Mouse (Mus musculus): Measurements from ENCODE around the gene Surf1.

Surf1 gene

DNA sequence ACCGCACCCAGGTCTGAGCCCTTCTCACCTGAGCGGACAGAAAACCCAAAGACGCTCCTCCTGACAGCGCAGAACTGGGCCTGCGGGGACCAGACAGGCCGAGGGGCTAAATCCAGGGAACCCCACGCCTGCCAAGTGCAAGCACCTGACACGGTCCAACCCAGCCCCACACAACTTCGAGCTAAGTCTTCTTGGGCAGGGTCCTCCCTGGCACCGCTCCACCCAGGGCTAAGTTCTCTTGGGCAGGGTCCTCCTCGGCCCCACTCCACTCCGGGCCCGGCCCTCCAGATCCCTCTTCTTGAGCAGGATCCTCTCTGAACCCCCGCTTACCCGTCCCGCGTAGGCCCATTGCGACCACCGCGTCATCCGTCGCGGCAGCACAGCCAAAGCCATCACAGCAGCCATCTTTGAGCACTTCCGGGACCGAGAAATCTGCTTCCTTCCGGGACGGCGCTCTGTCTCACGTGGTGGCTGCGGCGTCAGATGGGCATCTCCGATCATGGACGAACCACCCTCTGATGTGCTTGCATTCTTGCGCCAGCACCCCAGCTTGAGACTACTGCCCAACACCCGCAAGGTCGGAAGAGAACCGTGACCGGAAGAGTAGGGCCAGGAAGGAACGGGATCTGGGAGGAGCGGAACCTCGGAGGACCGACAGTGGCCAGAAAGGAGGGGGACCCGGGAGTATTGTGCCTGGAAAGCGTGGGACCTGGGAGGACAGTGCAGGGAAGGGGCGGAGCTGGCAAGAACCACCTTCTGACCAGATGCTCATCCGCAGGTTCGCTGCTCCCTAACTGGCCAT lies at the start of gene Surf1, which contains the start of gene Surf2:
Surf1 (minus strand) TSS at position 604 of the 802 bp plus-strand sequence.
Surf2 (plus strand) TSS at position 441 of the 802 bp plus-strand sequence.
- in situ Hi-C loops (cut with MboI, MseI) = loop anchor here in 1 of 2 experiments (5.0 to 25.0 kb wide), 3 partner anchors 106 to 1704 kb away; partner anchors contain the start of genes Fam166a, Nelfb, Stpg3 and Tubb4b

DNA sequence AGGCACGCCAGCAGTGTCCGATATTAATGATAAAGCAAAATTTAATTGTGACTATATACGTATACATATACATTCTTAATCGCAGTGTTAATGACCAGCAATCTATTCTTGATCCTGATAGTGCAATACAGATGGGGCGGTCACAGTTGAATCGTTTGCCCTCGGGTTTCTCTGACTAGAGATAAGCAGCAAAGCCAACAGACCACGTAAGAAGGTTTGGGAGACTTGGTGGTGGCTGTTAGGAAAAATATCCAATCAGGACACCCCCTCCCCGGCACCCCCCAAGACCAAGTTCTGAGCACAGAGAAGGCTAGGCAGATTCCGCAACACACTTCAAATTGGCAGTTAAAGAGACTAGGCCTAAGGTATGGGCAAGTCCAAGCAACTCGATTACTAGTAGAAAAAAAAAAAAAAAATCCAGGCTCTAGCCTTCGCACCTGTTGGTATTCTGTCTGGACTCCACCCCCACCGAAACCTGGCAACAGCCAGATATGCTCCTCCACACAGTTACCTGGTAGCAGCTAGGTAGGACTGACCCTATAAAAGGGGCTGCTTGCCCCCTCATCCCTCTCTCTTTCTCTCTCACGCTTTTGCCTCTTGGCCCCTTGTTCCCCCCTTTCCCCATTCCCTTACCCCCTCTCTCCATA lies 48.5 kb upstream of the Surf1 start:
- in situ Hi-C loops (cut with MboI, MseI) = loop anchor here in 1 of 2 experiments (5.0 kb wide), 1 partner anchor 63 kb away; the partner anchor contains the start of gene Surf6

DNA sequence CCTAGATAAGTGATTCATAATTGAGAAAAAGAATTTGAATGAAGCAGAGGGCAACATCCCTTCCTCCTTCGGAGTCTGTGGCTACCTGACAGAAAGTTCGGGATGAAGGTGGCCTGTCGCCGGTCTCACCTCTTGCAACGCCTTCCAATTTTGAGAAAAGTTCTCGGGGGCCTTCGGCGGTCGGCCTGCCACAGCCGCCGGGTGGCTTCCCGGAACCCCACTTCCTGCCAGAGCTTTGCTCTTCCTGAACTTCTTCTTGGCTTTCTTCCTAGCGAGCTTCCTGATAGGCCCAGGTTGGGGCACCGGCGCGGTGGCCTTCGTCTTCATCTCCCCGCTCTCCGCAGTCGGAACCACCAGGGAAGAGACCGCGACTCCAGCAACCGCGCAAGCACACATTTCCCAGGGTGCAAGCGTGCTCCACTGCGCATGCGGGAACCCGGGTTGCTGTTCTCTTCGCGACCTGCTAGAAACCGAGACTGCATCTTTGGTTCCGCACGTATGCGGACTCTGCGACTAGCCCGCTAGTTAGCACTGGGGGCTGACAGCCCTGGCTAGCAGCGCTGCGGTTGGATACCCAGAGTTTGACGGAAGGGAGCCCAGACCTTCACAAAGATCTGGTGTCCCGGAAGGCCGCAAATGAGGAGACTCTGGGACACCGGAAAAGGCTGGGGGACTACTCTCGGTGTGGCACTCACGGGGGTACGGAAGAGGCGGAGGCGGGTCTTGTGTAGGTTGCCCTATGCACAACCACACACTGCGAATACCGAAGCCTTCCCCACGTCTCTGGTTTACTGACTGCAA lies 47.8 kb upstream of the Surf1 start, which contains the start of gene Rexo4:
Rexo4 (minus strand) TSS at position 464 of the 801 bp plus-strand sequence.
- in situ Hi-C loops (cut with MboI, MseI) = loop anchor here in 1 of 2 experiments (5.0 kb wide), 1 partner anchor 62 kb away; the partner anchor contains the start of gene Surf6

DNA sequence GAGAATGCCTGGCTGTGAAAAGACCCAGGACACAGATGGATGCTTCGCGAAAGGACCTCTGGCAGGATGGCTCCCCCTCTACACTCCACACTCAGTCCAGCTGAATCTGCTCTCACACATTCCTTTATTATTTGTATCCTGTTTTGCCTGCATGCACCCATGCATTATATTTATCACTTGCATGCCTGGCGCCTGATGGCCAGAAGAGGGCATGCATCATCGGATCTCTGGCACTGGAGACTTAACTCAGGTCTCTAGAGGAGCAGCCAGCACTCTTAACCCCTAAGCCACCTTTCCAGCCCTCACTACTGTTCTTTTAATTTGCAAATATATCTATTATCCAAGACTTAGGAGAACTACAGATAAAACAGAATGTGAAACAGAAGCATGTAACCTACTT lies 44.4 kb upstream of the Surf1 start:
- in situ Hi-C loops (cut with MboI, MseI) = loop anchor here in 1 of 2 experiments (5.0 kb wide), 1 partner anchor 58 kb away; the partner anchor contains the start of gene Surf6

DNA sequence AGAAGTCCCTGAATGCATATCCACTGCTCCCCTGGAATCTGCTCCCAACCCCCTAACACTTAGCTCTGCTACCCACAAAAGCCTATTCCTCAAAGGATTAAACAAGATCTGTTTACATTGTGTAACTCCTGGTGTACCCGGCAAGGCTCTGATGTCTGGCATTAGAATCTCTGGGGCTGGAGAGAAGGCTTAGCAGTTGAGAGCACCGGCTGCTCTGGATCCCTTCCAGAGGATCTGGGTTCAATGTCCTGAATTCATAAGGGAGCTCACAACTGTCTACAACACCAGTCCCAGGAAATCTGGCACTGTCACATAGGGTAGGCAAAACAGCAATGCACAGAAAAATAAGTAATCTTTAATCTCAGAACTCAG lies 41.1 kb upstream of the Surf1 start:
- in situ Hi-C loops (cut with MboI, MseI) = loop anchor here in 1 of 2 experiments (5.0 kb wide), 1 partner anchor 50 kb away; the partner anchor contains the start of gene Cacfd1

DNA sequence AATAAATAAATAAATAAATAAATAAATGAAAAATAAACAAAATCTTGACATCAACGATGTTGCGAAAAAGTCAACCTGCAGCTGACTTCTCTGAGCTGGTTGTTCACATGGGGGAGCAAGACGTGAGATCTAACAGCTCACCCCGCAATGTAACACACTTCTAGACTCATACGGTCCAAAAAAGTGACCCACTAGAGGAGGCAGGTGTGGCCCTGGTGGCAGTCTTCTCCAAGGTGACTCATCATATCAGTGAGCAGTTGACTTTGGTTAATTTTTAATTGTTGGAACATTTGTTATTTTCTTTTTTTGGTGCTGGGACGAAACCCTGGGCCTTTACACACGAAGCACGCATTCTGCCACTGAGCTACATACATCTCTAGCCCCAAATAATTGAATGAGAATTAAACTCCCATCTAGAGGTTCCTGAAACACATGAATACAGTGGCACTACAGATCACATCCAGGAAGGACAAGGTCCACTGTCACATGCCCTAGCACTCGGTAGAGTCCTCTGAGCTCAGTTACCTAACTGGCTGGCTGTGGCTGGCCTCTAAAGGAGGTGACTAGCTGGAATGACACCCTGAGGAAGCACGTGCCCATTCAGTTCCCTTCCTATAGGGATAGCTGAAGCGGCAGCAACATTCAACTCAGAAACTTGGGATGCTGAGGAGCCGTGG lies 40.6 kb upstream of the Surf1 start:
- in situ Hi-C loops (cut with MboI, MseI) = loop anchor here in 1 of 2 experiments (5.0 kb wide), 1 partner anchor 50 kb away; the partner anchor contains the start of gene Cacfd1

DNA sequence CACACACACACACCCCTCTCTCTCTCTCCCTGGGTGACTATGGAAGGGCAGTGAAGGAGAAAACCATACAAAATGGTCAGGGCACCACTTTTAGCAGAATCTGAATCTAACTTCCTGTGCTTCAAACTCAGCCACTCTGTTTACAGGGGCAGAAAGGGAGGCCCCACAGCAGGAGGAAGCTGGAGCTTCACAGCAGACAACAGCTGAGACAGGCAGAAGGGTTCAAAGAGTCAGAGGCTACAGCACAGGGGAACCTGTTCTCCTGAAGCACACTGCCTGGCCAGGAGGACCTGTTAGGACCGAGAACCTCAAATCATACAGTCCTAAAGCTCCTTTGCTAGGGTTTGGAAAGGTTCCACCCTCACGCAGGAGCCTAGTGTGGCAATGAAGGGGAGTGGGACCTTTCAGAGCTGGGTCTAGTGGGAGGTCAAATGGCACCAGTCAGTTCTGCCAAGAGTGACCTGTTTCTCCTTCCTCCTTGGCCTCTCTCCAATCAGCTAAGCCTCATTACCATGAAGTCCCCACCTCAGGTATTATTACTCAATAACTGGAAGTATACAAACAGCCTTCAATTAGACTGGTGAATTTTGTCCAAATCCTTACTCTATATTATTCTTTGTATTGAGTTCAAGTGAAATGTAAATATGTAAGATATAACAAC lies 38.5 kb upstream of the Surf1 start:
- in situ Hi-C loops (cut with MboI, MseI) = loop anchor here in 1 of 2 experiments (5.0 kb wide), 1 partner anchor 52 kb away; the partner anchor contains the start of gene Cacfd1

DNA sequence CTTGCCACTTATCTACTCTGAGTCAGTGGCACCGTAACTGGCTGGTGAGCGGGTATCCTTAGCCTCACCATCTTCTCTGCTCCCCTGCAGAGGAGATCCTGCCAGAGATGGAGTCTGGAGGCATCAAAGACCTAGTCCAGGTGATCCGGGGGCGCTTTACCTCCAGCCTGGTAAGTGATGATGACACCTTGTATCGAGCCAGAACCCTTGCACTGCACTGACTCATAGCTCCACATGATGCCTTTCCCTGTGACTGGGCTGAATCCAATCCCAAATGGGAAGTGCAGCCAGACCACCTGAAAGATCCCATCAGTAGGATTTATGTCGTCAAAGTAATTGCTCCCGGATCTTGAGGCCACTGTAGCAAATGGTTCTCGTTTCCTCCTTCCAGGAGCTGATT lies 36.5 kb upstream of the Surf1 start:
- in situ Hi-C loops (cut with MboI, MseI) = no loop called here

DNA sequence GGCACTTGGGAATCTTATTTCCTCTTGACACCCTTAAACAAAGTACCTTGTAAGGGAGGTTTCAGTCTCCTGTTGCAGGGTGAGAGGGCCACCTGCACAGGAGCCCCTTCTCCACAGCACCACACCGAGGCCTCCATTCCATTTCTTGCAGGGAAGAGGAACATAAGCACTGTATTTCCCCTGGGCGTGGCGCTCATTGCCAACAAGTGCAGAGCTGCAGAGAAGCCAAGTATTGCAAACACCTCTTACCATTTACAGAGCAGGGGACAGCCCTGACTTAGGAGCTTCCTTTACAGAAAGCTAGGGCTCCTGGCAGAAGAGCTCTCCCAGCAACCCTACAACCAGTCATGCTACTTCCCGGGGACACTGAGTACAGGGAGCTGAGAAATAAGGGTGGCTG lies 35.9 kb upstream of the Surf1 start:
- in situ Hi-C loops (cut with MboI, MseI) = no loop called here

DNA sequence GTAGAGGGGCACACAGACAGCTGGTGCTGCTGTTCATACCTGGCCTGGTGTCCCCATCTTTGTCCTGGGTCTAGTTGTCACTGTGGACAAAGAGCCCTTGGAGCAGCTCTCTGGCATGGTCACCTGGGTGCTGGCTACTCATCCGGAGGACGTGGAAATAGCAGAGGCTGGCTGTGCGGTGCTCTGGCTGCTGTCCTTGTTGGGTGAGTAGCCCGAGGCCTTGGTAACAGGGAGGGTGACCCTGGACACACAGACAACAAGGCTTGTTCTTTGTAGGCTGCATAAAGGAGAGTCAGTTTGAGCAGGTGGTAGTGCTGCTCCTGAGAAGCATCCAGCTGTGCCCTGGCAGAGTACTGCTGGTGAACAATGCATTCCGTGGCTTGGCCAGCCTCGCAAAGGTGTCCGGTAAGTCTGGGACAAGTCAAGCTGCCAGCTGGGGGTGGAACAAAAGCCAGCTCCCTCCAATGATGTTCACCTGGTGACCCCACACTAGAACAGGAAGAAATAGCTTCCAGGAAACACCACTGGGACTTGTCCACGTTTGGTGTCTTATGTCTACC lies 35.1 kb upstream of the Surf1 start:
- in situ Hi-C loops (cut with MboI, MseI) = no loop called here

DNA sequence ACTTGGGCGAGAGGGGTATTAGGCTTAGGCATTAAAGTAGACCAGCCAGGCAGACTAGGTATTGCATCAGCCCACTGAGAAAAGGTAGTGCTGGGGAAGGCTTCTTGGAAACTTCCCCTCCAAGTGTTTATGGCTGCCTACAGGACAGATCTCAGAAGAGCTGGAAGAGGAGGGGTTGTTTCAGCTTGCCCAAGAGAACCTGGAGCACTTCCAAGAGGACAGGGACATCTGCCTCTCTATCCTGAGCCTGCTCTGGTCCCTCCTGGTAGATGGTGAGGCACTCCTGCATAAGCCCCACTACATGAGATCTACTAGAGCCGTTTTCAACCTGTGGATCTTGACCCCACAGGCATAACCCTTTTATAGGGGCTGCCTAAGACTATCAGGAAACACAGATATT lies 34.1 kb upstream of the Surf1 start:
- in situ Hi-C loops (cut with MboI, MseI) = no loop called here

DNA sequence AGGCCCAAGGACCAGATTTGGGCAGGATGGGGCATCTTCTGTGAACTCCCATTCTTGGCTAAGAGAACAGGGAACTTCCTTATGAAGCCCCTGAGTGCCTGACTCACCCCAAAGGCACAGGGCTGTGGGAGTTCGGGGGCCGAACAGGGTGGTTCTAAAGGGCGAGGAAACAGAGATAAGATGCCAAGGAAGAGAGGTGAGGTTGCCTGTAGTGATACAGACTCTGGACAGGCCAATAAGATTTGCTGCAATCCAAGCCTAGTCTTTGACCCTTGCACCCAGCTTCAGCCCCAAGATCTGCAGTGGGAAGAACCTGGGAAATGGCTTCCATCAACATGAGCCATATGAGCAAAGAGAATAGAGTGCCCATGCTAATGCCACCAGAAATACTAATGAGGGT lies 26.9 kb upstream of the Surf1 start:
- in situ Hi-C loops (cut with MboI, MseI) = no loop called here

DNA sequence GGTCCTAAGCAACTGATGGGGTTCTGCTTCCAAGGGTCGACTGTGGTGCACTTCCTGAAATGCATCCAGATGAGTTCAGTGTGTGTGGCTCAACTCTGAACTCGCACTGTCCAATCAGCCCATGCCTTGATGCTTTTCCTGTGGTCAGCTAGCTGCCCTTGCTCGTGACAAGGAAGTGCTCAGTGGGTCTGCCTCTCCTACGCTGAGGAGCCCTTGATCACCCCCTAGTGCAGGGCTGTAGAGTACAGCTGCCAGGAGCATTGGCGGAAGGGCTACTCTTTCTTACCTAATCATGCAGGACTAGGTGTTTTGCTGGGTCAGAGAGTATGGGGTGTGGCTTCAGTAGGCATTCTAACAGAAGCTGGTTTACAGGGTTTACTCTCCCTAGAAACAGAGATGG lies 25.2 kb upstream of the Surf1 start:
- in situ Hi-C loops (cut with MboI, MseI) = no loop called here

DNA sequence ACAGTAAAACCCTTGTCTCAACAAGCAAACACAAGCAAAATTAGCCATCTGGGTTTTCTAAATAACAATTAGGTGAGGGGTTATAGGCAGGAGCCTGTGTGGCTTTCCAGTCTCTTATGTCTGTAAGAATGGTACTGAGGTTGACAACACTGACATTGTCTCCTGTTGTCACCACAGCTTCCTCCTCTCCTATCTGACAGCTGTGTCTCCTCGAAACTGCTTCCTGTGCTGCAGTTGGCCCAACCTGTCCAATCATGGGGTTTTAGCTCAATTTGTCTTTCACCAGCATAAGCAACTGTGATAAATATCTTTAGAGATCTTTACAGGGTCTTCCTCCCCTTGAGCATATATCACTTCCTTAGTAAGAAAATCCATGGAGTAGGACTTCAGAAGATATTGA lies 20.1 kb upstream of the Surf1 start:
- in situ Hi-C loops (cut with MboI, MseI) = no loop called here

DNA sequence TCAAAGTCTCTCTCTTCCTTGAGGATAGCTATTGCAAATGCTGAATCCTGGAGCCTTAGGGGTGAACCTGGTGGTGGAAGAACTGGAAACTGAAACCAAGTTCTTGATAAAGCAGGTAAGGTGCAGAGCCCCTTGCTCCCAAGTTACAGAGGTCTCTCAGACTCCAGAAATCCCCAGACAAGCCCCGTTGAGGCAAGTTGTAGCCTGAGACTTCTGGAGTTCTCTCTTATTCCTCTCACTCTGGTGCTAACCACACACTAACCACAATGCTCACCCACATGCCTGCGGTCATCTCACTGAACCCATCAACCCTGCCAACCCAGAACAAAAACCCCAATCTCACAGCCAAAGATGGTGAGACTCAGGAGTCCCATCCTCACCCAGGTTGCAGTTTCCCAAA lies 19.0 kb upstream of the Surf1 start:
- in situ Hi-C loops (cut with MboI, MseI) = no loop called here

DNA sequence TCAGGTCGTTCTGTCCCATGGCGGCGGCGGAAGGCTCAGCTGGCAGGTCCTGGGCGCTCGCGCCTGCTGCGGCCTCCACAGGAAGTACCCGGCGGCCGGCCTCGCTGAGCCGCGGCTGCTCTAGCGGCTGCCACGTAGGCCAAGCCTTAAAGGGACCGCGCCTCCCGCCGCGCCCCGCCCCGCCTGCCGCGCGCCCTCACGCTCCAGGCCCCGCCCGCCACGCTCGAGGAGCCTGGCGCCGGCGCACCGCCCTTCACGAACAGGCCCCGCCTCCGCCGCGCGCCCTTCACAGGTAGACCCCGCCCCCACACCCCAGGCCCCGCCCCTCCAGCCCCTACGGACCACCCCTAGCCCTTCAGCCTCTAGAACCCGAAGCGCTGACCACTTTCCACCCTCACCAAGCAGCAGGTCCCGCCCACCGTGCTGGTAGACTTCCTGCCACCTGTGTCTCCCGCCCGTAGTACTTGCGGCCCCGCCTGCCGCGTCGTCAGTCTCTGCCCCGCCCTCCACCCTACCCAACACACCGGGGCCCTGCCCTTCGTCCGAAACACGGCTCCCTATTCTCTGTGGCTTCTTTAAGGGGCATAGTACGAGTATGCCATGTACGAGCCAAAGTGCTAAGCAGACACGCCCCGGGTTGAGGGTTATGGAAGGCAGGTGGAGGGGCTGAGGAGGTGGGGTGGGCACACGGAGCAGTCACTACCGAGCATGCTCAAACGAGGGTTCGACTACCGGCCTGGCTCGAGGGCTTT lies 17.1 kb upstream of the Surf1 start, which contains the start of the genes Surf4 and Stkld1:
Surf4 (minus strand) TSS at position 625 of the 752 bp plus-strand sequence.
Stkld1 (plus strand) TSS at position 744 of the 752 bp plus-strand sequence.
- in situ Hi-C loops (cut with MboI, MseI) = loop anchor here in 1 of 2 experiments (5.0 kb wide), 1 partner anchor 79 kb away; no protein-coding TSS in a partner anchor

DNA sequence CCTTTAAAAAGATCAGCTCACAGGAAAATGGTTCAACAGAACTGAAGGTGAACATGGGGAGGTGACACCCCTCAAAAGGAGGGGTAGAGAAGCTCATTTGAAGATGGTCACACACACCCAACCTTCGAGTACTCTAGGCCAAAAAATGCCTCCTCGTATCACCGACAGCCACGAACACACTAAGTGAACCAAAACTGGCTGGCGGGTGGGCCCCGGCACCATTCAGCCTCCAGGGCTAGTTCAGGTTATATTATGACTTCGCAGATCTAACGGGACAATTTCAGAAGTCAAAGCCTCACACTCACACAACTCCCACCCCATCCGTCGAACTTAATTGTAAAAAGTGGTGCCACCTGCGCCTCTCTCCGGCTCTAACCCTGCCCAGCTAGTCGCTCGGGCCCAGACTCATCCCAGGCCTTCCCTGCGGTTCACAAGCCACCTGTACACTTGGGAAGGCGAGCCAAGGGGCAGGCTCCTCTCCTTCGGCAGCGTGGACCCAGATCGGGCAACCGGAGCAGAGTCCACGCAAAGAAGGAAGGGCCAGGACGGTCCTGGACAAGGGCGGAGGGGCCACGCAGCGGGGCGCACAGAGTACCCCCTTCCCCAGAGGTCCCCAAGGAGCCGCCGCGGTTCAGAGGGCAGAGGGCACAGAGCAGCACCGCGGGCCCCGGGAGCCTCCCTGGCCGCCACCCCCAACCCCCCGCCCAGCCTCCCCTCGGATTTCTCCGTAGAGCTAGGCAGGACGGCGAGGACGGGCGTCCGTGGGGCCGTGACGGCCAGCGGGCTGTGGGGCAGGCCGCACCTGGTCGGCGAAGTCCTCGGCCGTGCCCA lies 16.4 kb upstream of the Surf1 start:
- in situ Hi-C loops (cut with MboI, MseI) = loop anchor here in 1 of 2 experiments (5.0 kb wide), 1 partner anchor 80 kb away; no protein-coding TSS in a partner anchor

DNA sequence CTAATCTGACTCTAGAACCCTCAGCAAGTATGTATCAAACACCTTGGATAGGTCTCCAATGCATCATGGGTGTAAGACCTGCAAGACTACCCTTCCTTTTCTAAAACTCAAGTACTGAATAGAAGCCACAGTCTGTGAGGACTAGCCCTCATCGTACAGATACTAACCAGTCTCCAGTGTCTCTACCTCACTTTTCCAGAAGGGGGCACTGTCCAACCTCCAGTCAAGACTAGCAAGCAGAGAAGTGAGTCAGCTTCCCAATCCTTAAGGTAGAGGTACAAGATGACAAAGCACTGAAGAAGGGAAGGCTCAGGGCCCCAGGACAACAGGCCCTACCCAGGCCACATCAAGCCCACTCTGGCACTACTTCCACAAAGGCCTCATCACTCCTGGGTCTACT lies 14.1 kb upstream of the Surf1 start:
- in situ Hi-C loops (cut with MboI, MseI) = loop anchor here in 1 of 2 experiments (5.0 kb wide), 1 partner anchor 82 kb away; no protein-coding TSS in a partner anchor
